ENCODE assay signal across 9 mouse cellular contexts in genomic region chr1:169347692-169348091, GRCm38 (mm10).
DNase-seq lines count a peak whose midpoint lies in the region; ATAC-seq lines count a peak whose summit lies in the region.
"Had no signal": no experiment of that assay in that cellular context is flagged by ENCODE, and none has a peak within 500 bp of the region (broad histone marks: within the 10 kb centered on the region; RNA-seq: fewer than 3 reads in every experiment).

No protein-coding gene starts in this region.

- 40% methylated on average over 2 of the region's 2 CpGs for WGBS in embryonic facial prominence, embryonic 14.5 days

- H3K4me3 ChIP-seq in embryonic facial prominence, embryonic 14.5 days (ENCODE audit: low read depth, low read length) = no peak overlapping the region
- H3K4me3 ChIP-seq: embryonic facial prominence, embryonic 12.5 days had no signal

- H3K9ac ChIP-seq in embryonic facial prominence, embryonic 14.5 days (ENCODE audit: low read depth, low read length) = no peak overlapping the region
- H3K9ac ChIP-seq: embryonic facial prominence, embryonic 12.5 days had no signal

- no peak overlapping the region for H3K27ac ChIP-seq in embryonic facial prominence, embryonic 14.5 days (replicated peaks; ENCODE audit: low read depth, low read length)
- H3K27ac ChIP-seq: embryonic facial prominence, embryonic 12.5 days had no signal

- no peak overlapping the region for H3K4me2 ChIP-seq in embryonic facial prominence, embryonic 14.5 days (ENCODE audit: low read depth, low read length)
- H3K4me2 ChIP-seq: embryonic facial prominence, embryonic 12.5 days had no signal

- H3K4me1 ChIP-seq in embryonic facial prominence, embryonic 14.5 days (ENCODE audit: control insufficient read depth, insufficient read depth, low read length) = no peaks in the 10 kb centered on the region
- H3K4me1 ChIP-seq: embryonic facial prominence, embryonic 12.5 days had no signal

- DNase-seq in cerebellum, postnatal 14 days = peak; percentile 52 to 53
- no peak for DNase-seq in cerebellum, adult 9-11 months
- peak; percentile 69 to 75 for DNase-seq in left cerebral cortex, postnatal 14 days (ENCODE audit: low spot score in 2 of 2)
- no peak for DNase-seq in left cerebral cortex, adult 8-10 months (ENCODE audit: low spot score in 2 of 2)
- peak; percentile 53 for DNase-seq in embryonic facial prominence, embryonic 14.5 days (ENCODE audit: low spot score)
- DNase-seq in lung, postnatal 14 days = peak; percentile 8
- no peak for DNase-seq in spleen, adult 12 weeks (ENCODE audit: low spot score)
- no peak for DNase-seq in natural killer cell, adult 2 months (ENCODE audit: low spot score in 2 of 2)

- H3K9me3 ChIP-seq in embryonic facial prominence, embryonic 14.5 days (ENCODE audit: control insufficient read depth, low read length) = no peaks in the 10 kb centered on the region
- H3K9me3 ChIP-seq: embryonic facial prominence, embryonic 12.5 days had no signal

- H3K36me3 ChIP-seq in embryonic facial prominence, embryonic 14.5 days (ENCODE audit: control insufficient read depth, insufficient read depth, low read length) = no peaks in the 10 kb centered on the region
- H3K36me3 ChIP-seq: embryonic facial prominence, embryonic 12.5 days had no signal

- no peaks in the 10 kb centered on the region for H3K27me3 ChIP-seq in embryonic facial prominence, embryonic 14.5 days (replicated peaks; ENCODE audit: control insufficient read depth, insufficient read depth, low read length)
- H3K27me3 ChIP-seq: embryonic facial prominence, embryonic 12.5 days had no signal

- intact Hi-C loops in left cerebral cortex, postnatal 14 days (cut with DNase I) = loop anchor here (5.0 to 10.0 kb wide), 4 partner anchors 193 to 1405 kb away; no protein-coding TSS in a partner anchor

- no peak for ATAC-seq in embryonic facial prominence, embryonic 14.5 days (ENCODE audit: low read depth)

Comparison
In these comparisons a context has a peak if more than half of its experiments do, and no peak if none do; other contexts are left out.
1. DNase-seq: peak in cerebellum, postnatal 14 days (2 of 2), left cerebral cortex, postnatal 14 days (2 of 2), embryonic facial prominence, embryonic 14.5 days (single experiment) and lung, postnatal 14 days (single experiment); none in cerebellum, adult 9-11 months (single experiment), left cerebral cortex, adult 8-10 months (0 of 2), spleen, adult 12 weeks (single experiment) and natural killer cell, adult 2 months (0 of 2).